Mouse (Mus musculus) left cerebral cortex, adult 2 months (tissue): ENCODE measurements around the gene Gpr108. TPM values are rescaled to one million over a fixed set of nuclear protein-coding genes. Genes with fewer than 3 reads are reported as not detected.

Experiments
- DNase-seq, 2 experiments: peaks; one replicate each; pipeline ENCODE4 v3.0.0; 2021 to 2022; ENCODE audit warnings: low spot score in 2 of 2, mixed read lengths in 1 of 2; ENCODE audit errors: extremely low spot score in 1 of 2
- H3K27ac ChIP-seq: fragments of 200-600 bp; 2 replicates; pipeline ENCODE4 v1.8.1; 2022
- H3K4me3 ChIP-seq: fragments of 200-600 bp; 2 replicates; pipeline ENCODE4 v1.8.1; 2022
- CTCF ChIP-seq: fragments of 200-600 bp; IDR thresholded peaks from 2 replicates; pipeline ENCODE4 v1.8.1; 2022; ENCODE audit warnings: antibody characterized with exemption, mild to moderate bottlenecking, moderate library complexity
- intact Hi-C: fragments of 180-260 bp; cut with DNase I; formaldehyde crosslinking; loops from one replicate; pipeline ENCODE4 v1.15.1; 2025
- microRNA-seq, 2 experiments: library from miRNA; unstranded; fragments of <30 nt; microRNA quantifications; one replicate each; pipeline ENCODE4 v1.2.0; 2021
- total RNA-seq, 2 experiments: library from RNA; stranded (reverse); gene quantifications; 2 replicates each; pipeline ENCODE4 v1.2.3; 2021

Gene Gpr108
- total RNA-seq, 2 experiments from 2014 or later, result 24.4 to 24.7 TPM

- H3K27ac ChIP-seq, result no peak overlapping the region
- TF ChIP-seq CTCF, result no peak
- no peak overlapping the region for H3K4me3 ChIP-seq
- no peak for DNase-seq
- intact Hi-C loops, result no loop called here
Observed at GRCm38 (mm10) chr17:57188510-57189192, 59.6 kb downstream of the Gpr108 start.

- intact Hi-C loops, result no loop called here
- DNase-seq, result no peak
- no peak for TF ChIP-seq CTCF
- Histone ChIP-seq H3K4me3 (no peak overlapping the region), H3K27ac (no peak overlapping the region)
Observed at GRCm38 (mm10) chr17:57185641-57186040, 62.6 kb downstream of the Gpr108 start.

Small RNA genes lying within 50 kb of the gene (microRNA-seq; reads per million reads assigned to microRNA genes)
- gene Mir6978, result 0 to 0.24 reads per million in 2 experiments

Other genes starting within 250 kb of the Gpr108 start
- not detected for gene Pspn, start 248.4 kb downstream of the Gpr108 start, total RNA-seq
- 10 to 100 TPM; 61.0 to 61.2 TPM for gene Gtf2f1, start 237.2 kb downstream of the Gpr108 start, total RNA-seq
- gene Gm17949, start 237.0 kb downstream of the Gpr108 start, total RNA-seq, result under 1 TPM in 1 of 2 experiments, not detected in 1; 0.49 TPM
- 100 to 1,000 TPM; 107 to 110 TPM for gene Khsrp, start 216.9 kb downstream of the Gpr108 start, total RNA-seq
- gene Slc25a41, start 206.8 kb downstream of the Gpr108 start, total RNA-seq, result not detected
- under 1 TPM in 1 of 2 experiments, not detected in 1; 0.77 TPM for gene Crb3, start 189.3 kb downstream of the Gpr108 start, total RNA-seq
- gene Slc25a23, start 188.6 kb downstream of the Gpr108 start, total RNA-seq, result 100 to 1,000 TPM; 322 to 366 TPM
- gene Dennd1c, start 169.9 kb downstream of the Gpr108 start, total RNA-seq, result 1 to 10 TPM; 1.0 to 1.5 TPM
- gene Tubb4a, start 160.7 kb downstream of the Gpr108 start, total RNA-seq, result 100 to 1,000 TPM; 584 to 587 TPM
- under 1 TPM; 0.27 to 0.44 TPM for gene Tnfsf9, start 143.1 kb downstream of the Gpr108 start, total RNA-seq
- gene Cd70, start 98.7 kb downstream of the Gpr108 start, total RNA-seq, result under 1 TPM in 1 of 2 experiments, not detected in 1; 0.58 TPM
- not detected for gene Tnfsf14, start 54.3 kb downstream of the Gpr108 start, total RNA-seq
- gene C3, start 20.3 kb downstream of the Gpr108 start, total RNA-seq, result under 1 TPM; 0.29 to 0.42 TPM
- 10 to 100 TPM in 1 of 2 experiments, 1 to 10 TPM in 1; 9.9 to 10.5 TPM for gene Trip10, start 1.0 kb upstream of the Gpr108 start, total RNA-seq
- 1 to 10 TPM; 3.1 to 3.5 TPM for gene Vav1, start 30.7 kb upstream of the Gpr108 start, total RNA-seq
- gene Adgre1, start 110.2 kb upstream of the Gpr108 start, total RNA-seq, result 1 to 10 TPM; 2.8 to 4.6 TPM